Mouse (Mus musculus) frontal cortex, postnatal 14 days (tissue): Measurements from ENCODE around the gene Syne2.

Experiments
- DNase-seq, 2 experiments: peaks; one replicate each; pipeline ENCODE4 v3.0.0; 2022; ENCODE audit warnings: low spot score in 2 of 2

The Syne2 gene

DNA sequence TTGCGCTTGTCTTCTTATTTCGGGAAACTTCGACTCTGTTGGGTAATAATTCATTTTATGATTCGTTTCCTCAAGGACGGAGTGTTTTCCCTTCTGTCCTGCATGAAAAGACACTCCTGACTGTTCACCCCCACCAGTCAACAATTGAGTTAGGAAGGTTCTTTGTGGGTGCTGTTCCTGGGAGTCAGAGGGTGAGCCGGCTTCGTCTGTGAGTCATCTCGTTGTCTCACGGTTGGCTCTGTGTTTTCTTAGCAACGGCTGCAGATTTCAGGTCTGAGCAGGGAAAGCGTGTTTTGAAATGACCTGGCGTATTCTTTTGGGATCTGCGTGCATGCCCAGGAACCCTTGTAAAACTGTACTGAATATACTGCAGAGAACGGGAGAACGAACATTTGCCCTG is 9.8 kb downstream of the Syne2 start:
- DNase-seq = no peak

DNA sequence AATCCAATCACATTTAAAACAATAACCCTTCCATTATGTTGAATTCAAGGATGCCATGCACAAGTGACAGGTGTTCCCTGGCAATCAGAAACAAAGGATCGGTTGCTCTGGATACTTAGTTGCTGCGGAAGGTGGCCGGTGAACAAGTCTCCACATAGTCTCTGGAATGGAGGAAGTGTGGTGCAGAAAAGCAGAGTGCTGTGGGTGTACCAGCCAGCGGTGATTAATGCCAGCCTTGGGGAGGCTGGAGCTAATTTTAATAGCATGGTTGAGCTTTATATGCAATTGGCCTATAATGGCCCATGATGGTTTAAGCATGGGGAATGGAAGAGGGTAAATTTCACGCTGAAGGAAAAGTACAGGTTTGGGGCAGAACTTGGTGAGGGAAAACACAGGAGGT is 11.7 kb downstream of the Syne2 start:
- DNase-seq = no peak

DNA sequence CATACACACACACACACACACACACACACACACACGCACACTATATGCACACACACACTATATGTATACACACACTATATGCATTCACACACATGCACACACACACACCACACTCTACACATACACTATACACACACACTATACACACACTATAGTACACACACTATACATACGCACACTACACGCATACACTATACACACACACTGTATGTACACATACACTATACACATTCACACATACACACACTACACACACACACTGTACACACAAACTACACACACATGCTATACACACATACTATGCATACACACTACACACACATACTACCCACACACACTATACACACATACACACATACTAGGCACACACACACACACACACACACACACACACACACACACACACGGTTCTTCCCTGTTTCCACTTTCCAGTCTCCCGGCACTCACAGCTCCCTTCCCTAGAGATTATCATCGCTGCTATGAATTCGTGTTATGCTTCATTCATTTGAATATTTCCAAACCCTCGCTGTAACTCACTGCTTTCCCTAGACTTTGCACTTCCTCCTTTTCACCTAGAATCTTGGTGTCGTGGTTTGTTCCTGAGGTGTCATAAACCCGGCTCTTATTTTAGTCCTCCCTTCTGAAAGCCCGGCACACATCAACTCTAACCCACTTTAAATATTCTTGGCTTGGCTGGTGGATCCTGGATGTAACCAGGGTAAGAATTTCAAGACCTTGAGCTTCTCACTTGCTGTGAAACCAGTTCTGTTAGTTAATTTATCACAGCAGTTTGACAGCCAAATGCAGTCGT is 15.4 kb downstream of the Syne2 start:
- no peak for DNase-seq

DNA sequence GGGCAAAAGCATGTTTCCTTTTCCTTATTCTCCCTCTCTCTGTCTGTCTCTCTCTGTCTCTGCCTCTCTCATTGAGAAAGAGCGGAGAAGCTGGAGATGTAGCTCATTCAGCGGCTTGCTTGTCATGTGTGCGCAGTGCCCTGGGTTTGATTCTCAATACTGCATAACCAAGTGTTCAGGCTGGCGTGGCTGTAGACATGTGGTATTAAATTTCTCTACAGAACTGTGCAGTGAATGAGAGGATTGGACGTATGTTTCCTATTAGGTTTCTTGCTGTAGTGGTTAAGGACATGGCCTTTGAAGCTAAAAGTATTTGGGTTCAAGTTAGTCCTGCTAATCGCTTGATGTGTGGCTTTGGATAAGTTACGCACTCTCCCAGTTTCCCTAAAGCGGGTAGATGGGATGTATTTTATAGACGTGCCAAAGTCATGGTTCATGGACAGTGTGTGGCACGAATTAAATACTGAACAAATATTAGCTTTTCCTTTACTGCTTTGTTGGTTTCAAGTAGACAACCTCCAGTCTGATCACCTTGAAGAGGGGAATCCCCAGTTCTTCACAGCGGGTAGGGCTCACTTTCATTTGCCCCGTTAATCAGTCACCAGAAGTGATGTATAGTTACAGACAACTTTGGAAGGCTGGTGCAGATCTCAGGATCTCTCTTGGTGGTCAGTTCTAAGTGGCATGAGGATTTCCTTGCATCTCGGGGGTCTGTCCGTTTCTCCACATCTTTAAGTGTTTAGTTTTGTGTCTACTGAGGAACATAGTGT is 16.2 kb downstream of the Syne2 start:
- DNase-seq = no peak

DNA sequence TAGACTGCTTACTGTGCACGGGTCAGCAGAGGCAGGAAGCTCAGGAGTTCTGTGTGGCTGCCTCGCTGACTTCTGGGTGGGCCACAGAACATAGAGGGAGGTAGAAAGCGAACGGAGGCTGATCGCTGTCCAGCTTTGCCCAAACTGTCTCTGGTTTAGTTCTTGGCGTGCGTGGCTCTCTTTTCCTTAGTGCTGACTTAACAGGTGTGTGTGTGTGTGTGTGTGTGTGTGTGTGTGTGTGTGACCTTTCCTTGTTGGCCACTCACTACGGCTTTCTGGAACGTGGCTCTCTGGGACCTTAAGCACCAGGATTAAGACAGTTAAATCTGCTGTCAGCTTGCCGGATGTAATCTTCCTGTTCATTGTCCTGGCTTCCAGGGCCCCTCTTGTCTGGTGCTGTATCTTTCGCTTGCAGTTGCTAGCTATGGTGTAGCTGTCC is 18.6 kb downstream of the Syne2 start:
- DNase-seq = no peak

DNA sequence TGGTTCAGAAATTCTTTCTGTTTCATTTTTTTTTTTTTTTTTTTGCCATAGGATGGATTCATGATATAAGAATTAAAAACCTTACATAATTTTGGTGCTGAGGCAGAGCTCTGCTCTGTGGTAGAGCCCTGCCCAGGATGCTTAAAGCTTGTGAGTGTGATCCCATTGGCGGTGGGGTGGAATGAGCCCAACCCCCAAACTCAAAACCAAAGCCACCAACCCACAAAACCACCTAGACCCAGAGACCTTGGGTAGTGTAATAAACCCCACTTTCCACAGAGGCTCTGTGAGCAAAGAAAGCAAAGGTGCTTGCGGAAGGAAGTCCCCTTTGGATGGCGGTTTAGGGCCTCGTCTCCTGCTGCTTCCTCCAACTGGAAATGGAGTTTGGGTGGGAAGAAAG is 19.5 kb downstream of the Syne2 start:
- DNase-seq = no peak

DNA sequence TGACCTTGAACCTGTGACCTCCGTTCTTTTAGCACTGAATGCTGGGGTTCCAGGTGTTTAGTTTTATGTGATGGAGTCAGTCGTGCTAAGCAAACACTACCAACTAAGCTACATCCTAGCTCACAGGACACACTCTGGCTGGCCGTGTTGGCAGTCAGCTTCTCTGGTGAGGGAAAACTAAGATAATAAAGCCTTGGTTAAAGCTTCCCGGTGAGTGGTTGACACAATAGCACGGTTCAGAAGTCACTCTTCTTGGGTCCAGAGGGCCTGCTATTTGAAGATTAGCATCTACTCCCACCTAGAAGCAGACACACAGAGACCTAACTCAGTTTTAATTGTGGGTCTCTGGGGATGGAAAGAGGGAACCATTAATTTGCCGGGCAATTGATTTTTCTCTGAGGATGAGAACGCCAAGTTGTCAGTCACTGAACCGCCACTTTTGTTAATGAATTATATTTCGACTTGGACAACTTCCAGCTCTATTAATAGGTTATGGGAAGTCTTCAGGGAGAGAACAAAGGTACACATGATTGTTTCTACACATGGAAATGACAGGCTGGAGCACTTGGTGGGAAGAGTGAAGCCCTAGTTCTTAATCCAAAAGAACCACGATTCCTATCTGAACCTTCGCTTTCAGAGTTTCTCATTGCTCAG is 21.3 kb downstream of the Syne2 start:
- no peak for DNase-seq

DNA sequence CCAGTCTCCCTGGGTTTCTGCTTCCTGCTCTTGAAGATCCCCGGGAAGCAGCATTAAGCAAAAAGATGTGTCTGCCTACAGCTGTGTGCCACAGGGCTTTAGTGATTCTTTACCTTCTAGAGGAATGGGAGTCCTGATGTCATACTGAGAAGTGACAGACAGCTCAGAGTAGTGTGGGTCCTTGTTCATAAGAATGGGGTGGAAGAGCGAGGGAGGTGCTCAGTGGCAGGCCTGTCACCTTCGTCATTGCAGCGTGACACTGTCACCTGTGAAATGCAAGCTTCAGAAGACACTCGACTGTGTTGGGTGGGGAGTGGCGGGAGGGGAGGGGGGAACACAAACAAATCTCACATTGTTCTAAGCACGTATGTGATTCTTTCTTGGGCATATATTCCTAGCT is 23.2 kb downstream of the Syne2 start:
- no peak for DNase-seq

DNA sequence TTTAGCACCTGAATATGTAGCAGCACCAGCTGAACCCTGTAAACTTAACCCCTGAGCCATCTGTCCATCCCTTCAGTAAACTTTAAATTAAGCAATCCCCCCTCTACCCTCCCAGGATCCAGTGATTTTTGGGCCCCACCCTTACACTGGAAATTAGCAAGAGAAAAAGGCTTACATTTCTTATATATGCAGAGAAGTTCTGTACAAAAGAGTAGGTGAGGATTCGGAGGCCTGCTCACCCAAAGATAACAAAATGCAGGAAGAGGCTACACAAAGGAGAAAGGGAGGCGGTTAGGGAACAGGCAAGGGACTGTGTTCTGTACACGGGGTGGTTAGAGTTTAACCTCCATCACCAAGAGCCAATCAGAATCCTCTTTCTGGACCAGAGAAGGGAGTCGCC is 26.4 kb downstream of the Syne2 start:
- no peak for DNase-seq

DNA sequence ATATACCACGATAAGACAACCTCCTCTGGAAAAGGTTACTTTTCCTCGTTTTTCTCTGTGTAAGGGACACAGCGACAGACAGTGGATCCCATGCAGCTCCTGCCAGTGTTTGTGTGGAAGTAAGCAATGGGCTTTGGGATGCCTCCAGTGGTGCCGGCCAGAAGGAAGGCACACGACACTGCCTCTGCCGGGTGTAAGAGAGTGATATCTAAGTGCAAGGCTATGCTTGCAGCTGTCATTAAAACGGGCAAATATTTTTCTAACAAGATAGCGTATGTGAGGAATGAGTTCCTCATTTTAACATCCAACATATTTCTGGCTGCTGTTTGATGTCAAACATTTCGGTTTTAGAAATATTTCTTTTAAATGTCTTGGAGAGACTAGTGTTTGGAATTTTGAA is 27.1 kb downstream of the Syne2 start:
- DNase-seq = no peak

DNA sequence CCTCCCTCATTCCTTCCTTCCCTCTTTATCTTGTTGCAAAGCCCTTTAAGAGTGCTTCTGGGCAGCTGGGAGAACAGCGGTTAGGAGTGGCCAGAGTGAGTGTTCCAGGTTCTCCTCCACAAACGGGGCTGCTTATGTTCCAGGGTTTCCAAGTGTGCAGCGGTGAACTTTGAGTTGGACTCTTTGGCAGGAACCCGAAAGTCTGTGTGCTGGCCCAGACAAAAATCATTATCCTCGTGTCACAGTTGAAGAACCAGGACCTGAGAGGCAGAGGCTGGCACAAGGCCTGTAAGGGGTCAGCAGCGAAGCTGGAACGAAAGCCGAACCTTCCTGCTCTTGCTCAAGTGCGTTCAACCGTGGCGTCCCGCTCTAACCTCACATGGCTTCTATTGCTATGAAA is 28.6 kb downstream of the Syne2 start:
- no peak for DNase-seq

DNA sequence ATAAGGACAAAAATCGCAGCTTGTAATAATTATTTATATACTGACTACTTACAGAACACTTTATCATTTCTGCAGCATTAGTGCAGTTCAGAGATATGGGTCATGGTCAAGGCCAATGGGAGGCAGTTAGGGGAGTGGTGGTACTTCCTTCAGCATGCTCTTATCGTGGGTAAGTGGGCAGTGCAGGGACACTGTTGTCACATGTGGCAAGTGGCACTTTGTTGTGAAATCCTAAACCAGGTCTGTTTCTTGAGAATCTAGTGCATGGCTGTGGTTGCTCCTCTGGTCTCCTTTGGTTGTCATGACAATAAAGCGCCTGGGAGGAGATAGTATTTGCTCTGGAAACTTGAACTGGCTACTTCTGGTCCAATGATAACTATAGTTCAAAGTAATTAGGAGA is 32.3 kb downstream of the Syne2 start:
- no peak for DNase-seq

DNA sequence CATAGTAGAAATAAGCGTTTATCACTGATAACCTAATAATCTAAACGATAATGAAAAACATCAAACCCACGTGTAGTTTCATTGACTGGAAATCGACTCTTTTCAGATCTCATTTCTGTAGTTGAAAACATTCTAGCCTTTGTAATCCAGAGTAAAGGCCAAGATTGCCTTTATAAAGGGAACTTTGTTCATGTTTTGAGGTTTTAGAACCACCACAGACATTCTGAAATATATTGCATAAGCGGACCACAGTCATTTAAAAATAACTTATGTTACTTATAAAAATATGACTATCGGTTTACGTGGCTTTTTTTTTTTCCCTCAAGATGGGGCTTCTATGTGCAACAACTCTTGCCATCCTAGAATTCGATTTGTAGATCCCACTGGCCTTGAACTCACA is 33.5 kb downstream of the Syne2 start:
- no peak for DNase-seq

DNA sequence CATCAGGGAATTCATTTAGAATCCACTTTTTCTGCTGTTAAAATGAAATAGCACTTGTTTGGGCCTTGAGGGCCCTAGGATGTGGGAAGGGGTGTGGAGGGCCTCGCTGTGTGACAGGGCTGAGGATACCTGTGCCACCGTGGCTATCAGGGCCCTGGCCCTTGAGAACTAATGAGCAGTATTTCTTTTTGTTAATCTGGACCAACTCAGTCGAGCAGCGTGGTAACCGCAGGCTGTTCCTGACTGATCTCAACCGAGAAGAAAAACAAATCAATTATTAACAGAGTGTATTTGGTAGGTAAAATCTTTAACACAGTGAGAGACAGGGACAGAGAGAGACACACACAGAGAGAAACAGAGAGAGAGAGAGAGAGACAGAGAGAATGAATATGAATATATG is 34.5 kb downstream of the Syne2 start:
- no peak for DNase-seq

DNA sequence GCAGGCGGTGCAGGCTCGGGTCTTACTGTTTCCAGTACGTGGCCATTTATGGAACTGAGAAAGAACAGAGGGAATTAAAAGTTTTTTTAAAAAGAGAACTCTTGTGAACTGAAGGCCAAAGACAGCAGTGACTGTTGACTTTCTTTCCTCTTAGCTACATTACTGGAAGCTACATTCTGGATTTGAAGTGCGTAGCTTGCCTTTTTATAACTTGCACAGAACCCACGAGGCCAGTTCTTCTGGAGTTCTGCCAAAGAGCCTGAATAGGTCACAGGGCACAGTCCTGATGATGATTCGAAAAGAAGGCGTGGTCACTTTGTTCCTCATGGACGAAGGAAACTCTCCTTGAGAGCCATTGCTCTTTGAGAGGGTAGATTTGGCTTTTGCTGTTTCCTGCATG is 35.6 kb downstream of the Syne2 start:
- DNase-seq = no peak

DNA sequence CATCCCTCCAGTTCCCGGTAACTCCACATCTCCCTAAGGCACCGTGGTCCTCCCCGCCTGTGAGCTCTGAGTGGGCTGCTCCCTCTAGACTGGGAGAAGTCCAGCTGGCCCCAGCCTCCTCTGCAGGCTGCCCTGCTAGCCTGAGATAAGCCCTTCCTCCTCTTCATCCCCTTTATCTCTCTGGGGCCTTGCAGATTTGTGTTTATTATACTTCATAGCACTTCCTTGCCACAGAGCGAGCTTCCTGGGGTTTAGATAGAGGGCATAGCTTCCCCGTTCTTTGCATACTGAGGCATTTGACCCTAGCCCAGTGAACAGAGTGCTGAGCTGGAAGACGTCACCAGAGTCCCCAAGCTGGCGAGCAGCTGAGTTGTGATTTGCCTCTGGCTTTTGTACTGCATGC is 37.1 kb downstream of the Syne2 start:
- DNase-seq = no peak

DNA sequence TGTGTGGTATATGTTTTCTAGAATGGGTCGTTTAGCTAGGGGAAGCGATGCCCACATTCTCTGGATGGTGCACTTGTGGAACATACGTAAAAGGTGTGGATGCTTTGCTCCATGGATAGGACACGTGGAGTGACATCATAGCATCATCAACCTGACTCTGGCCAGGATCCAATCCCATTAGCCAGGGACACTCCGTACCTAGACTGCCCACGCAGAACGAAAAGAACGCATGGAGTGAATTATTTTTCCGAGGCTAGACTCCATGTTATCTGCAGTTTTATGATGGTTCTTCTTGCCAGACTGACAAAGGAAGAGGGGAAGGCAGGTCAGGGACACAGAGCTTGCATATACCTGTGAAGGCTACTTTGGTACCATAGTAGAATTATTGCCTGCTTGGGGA is 37.7 kb downstream of the Syne2 start:
- DNase-seq = no peak

DNA sequence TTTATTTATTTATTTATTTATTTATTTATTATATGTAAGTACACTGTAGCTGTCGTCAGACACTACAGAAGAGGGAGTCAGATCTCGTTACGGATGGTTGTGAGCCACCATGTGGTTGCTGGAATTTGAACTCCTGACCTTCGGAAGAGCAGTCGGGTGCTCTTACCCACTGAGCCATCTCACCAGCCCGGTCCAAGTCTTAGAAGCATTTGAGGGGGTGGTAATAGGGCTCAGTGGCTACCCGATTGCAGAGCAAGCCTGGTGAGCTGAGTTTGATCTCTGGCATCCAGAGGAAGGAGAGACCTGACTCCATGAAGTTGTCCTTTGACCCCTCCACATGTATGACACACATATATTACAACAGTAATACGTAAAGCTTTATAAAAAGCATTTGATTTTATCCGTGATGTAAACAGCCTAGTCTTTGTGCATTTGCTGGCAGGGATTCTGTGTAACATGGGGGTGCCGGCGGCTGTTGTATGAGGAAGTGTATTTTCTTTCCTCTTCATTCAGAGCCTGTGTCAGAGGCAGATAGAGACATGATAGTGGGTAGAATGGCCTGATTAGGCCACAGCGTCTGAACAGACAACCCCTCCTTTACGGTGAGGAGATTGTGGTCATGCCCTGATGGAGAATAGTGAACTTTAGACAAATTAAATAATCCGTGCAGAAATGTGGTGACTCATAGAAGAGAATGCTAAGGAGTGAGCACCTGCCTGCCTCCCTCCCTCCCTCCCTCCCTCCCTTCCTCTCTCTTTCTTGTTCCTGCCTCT is 38.3 kb downstream of the Syne2 start:
- no peak for DNase-seq

DNA sequence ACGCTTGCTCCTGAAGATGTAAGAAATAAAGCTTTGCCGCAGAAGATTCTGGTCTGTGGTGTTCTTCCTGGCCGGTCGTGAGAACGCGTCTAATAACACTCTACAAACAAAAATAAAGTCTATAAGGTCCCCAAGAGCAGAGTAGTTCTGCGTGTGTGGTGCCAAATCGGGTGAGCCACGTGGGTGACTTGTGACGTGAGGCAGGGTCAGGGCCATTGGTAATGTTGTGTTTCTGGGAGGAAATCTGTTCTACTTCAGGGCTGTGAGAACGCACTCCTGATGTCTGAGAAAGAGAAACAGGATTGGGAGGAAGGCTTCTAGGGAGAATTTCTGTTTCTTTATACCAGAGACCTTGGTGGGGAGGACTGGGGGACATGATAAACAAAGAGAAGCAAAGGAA is 42.0 kb downstream of the Syne2 start:
- no peak for DNase-seq

DNA sequence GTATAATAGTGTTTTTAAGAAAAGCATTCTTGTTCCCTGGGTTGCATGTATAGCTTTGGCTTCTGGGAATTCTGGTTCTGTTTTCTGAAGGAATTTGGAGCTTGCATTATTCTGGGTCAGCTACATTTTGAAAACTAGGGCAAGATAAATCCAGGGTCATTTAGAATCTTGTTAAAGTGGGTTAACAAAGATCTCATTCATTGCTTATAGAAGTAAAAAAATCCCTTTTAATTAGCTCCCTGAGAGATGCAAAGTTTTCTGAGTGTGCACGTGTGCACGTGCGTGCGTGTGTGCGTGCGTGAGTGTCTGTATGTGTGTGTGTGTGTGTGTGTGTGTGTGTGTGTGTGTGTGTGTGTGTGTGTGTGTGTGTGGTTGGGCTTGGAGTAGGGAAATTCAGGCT is 42.9 kb downstream of the Syne2 start:
- DNase-seq = no peak

DNA sequence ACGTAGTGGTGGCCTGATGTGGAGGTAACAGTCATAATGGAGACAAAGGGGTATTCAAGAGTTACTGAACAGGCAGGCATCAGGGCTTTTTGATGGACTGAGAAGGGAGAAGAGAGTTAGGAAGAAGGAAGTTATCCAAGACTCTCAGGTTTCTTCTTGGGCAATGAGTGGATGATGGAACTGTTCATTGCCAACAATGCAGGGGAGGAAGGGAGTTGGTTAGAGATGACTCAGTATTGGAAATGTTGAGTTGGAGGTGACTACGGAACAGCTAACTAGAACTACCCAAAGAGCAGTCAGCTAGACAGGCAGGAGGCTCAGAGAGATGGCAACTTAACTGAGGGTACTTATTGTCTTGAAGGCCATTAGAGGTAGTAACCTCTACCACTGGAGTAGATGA is 47.2 kb downstream of the Syne2 start:
- DNase-seq = no peak
